Mouse (Mus musculus) embryonic facial prominence, embryonic 10.5 days (tissue): ENCODE data around the gene Cyth3. TPM values are rescaled to one million over a fixed set of nuclear protein-coding genes. Genes with fewer than 3 reads are reported as not detected.

Source experiments
- DNase-seq: peaks from one replicate; pipeline ENCODE4 v3.0.0-alpha.2; 2017; ENCODE audit warnings: low spot score
- H3K27ac ChIP-seq: fragments of 300-500 bp; sonication (generic); replicated peaks from 2 replicates; pipeline ENCODE4 v1.5.1; 2016; ENCODE audit warnings: mild to moderate bottlenecking
- H3K27me3 ChIP-seq: fragments of 300-500 bp; sonication (generic); replicated peaks from 2 replicates; pipeline ENCODE4 v1.6.1; 2016; ENCODE audit warnings: low read depth, mild to moderate bottlenecking; ENCODE audit not compliant: poor library complexity, severe bottlenecking
- H3K36me3 ChIP-seq: fragments of 300-500 bp; sonication (generic); replicated peaks from 2 replicates; pipeline ENCODE4 v1.6.1; 2016; ENCODE audit warnings: mild to moderate bottlenecking, moderate library complexity
- H3K4me1 ChIP-seq: fragments of 300-500 bp; sonication (generic); 2 replicates; pipeline ENCODE4 v1.6.1; 2016
- H3K4me3 ChIP-seq: fragments of 300-500 bp; sonication (generic); 2 replicates; pipeline ENCODE4 v1.5.1; 2016; ENCODE audit warnings: mild to moderate bottlenecking, moderate library complexity
- H3K9me3 ChIP-seq: fragments of 300-500 bp; sonication (generic); 2 replicates; pipeline ENCODE4 v1.6.1; 2016; ENCODE audit warnings: mild to moderate bottlenecking
- WGBS: fragments of 180-500 bp; shearing (Covaris S2); methylation state at CpG from one replicate; pipeline ENCODE4 v1.1.7; 2016; 5-methylcytosine and 5-hydroxymethylcytosine counted together
- polyA plus RNA-seq: library from polyadenylated mRNA; unstranded; fragments of >200 nt; fragmentation: Nextera tagmentation; extraction: Ambion mirVana; gene quantifications from 2 replicates; pipeline ENCODE4 v1.2.1, GENCODE M21; 2016

Gene Cyth3
- polyA plus RNA-seq, 1 experiment from 2014 or later: 48.1 TPM

DNA sequence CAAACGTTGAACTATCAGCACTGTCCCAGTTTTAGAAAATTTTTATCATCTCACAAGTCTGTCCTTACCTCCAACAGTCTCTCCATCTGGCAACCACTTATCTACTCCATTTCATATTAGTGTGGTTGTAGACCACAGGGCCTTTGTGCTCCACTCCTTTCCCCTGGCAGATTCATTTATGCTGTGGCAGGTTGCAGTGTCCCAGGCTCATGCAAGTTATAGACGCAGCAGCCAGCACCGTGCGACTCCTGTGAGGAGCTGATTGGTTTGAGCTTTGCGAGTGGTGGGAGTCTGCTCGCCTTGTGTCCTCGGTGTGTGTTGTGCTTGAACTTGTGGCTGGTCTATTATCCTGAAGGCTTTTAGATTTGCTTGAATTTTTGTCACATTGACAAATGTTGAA, 17.6 kb downstream of the Cyth3 start:
- peaks cover 91% of the 10 kb centered on the region for H3K4me1 ChIP-seq

DNA sequence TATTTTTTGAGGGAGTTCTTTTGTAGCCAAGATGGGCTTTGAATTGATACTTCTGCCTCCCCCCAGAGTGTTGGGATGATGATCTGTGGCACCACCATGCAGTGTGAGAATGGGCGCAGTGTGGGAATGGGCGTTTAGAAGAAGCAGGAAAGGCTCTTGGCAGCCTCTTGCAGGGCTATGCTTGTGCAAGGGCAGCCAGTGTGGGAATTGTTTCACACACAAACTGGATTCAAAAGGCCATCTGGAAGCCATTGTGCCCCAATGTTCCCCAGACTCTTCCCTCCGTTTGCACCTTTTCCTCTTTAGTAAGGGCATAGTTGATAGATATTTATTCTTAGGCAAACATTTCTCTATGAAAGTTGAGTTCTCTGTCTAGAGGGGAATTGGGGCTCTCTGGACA, 19.3 kb downstream of the Cyth3 start:
- no peak for DNase-seq
- H3K36me3 ChIP-seq: 0 out of 2 replicates have a peak, but pooled peaks cover 3% of the 10 kb centered on the region
- H3K4me3 ChIP-seq: no peak overlapping the region
- H3K27ac ChIP-seq: peak overlapping the region; percentile 74
- 57% methylated on average over 3 of the region's 3 CpGs for WGBS
- H3K9me3 ChIP-seq: no peaks in the 10 kb centered on the region
- peaks cover 80% of the 10 kb centered on the region for H3K4me1 ChIP-seq
- H3K27me3 ChIP-seq: no peaks in the 10 kb centered on the region

More for the DNA sequence above, 17.6 kb downstream of the Cyth3 start:
- 0 out of 2 replicates have a peak, but pooled peaks cover 3% of the 10 kb centered on the region for H3K36me3 ChIP-seq
- H3K27ac ChIP-seq: peak overlapping the region; percentile 81; the same call in 1 of the 2 replicates
- 78% methylated on average over 7 of the region's 7 CpGs for WGBS
- H3K4me3 ChIP-seq: no peak overlapping the region
- no peaks in the 10 kb centered on the region for H3K27me3 ChIP-seq
- no peaks in the 10 kb centered on the region for H3K9me3 ChIP-seq
- DNase-seq: no peak

DNA sequence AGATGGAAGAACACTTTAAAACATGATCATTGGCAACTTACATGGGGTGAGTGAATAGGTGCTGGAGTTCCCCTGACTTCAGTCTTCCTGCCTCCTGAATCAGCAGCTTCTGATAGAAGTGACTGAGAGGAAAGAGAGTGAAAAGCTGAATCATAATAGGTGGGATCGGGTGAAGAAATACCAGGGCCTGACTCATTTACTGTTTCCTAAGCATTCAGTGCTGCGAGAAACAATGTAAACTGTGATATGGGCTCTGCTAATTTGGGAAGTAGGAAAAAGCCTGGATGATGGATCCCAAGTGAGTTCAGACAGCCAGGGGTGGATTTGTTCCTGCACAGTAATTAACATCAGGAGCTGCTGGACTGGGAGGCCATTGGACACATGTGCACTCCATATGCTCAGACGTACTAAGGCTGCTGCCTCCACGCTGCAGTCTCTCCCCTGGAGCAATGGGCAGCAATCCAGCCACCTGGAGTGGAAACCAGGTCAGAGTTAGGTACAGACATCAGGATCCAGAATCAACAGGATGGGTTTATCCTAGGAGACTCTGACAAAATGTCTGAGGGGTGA, 20.1 kb downstream of the Cyth3 start:
- H3K4me1 ChIP-seq: peaks cover 71% of the 10 kb centered on the region
- peak overlapping the region; percentile 74 for H3K27ac ChIP-seq
- H3K9me3 ChIP-seq: no peaks in the 10 kb centered on the region
- H3K27me3 ChIP-seq: no peaks in the 10 kb centered on the region
- peak; percentile 75 for DNase-seq
- 36% methylated on average over 4 of the region's 4 CpGs for WGBS
- 0 out of 2 replicates have a peak overlapping the region, but pooled peaks have one; percentile 0 for H3K4me3 ChIP-seq
- H3K36me3 ChIP-seq: 0 out of 2 replicates have a peak, but pooled peaks cover 3% of the 10 kb centered on the region

DNA sequence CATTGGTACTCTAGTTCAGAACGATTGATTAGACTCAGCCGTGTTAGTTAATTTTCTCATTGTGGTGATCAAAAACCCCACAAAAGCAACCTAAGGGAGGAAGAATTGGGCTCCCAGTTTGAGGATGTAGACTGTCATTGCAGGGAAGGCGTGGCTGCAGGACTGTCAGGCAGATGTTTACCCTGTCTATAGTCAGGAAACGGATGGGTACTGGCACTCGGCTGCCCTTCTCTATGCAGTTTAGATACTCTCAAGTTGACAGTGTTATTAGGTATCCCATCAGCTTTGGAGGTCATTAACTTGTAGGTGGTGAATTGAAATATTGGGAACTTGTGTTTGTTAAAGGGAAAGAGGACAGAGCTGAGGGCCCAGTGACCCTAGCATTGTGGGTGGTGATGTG, 23.7 kb downstream of the Cyth3 start:
- DNase-seq: no peak
- WGBS: 75% methylated on average over 5 of the region's 5 CpGs
- no peaks in the 10 kb centered on the region; the same call in 1 of the 2 replicates for H3K9me3 ChIP-seq
- H3K36me3 ChIP-seq: peaks cover 19% of the 10 kb centered on the region
- H3K4me1 ChIP-seq: peaks cover 47% of the 10 kb centered on the region
- H3K27ac ChIP-seq: no peak overlapping the region
- H3K4me3 ChIP-seq: no peak overlapping the region
- no peaks in the 10 kb centered on the region for H3K27me3 ChIP-seq

DNA sequence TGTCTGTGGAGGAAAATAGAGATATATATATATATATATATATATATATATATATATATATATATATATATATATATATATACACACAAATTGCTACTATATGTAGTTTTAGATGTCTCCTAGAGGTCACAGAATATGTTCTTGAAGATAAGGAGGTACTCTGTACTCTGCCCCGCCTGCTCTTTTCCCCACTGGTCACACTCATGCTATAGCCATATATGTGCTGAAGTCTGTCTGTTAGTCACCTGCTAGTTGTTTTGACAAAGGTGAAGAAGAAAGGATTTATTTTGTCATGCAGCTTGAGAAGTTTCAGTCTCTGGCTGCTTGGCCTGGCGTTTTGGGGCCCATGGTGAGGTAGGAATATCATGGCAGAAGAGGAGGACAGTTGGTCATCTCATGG, 25.2 kb downstream of the Cyth3 start:
- H3K27ac ChIP-seq: no peak overlapping the region
- 86% methylated on average over 2 of the region's 2 CpGs for WGBS
- no peak for DNase-seq
- no peak overlapping the region for H3K4me3 ChIP-seq
- peaks cover 19% of the 10 kb centered on the region for H3K36me3 ChIP-seq
- H3K27me3 ChIP-seq: no peaks in the 10 kb centered on the region
- H3K4me1 ChIP-seq: peaks cover 44% of the 10 kb centered on the region
- no peaks in the 10 kb centered on the region; the same call in 1 of the 2 replicates for H3K9me3 ChIP-seq

DNA sequence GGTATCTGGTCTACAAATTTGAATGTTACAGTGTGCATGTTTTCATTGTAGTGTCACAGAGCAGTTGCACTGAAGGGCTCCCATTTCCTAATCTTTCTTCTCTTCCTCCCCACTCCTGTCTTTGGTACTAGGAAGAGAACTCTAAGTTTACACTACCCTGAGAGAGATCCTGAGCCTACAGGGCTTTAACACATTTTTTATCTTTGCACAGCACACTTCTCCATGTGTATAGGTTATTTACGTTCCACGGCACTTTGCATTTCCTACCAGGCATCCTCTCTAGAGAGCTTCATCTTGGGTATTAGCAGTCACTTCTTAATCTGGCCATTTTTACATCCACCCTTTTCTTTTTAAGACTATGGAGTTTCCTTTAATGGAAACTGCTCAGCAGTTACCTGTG, 25.8 kb downstream of the Cyth3 start:
- Histone ChIP-seq H3K4me1 (peaks cover 45% of the 10 kb centered on the region), H3K4me3 (no peak overlapping the region), H3K9me3 (no peaks in the 10 kb centered on the region; the same call in 1 of the 2 replicates), H3K36me3 (peaks cover 19% of the 10 kb centered on the region), H3K27me3 (no peaks in the 10 kb centered on the region), H3K27ac (no peak overlapping the region)
- no peak for DNase-seq
- 81% methylated on average over 2 of the region's 2 CpGs for WGBS

DNA sequence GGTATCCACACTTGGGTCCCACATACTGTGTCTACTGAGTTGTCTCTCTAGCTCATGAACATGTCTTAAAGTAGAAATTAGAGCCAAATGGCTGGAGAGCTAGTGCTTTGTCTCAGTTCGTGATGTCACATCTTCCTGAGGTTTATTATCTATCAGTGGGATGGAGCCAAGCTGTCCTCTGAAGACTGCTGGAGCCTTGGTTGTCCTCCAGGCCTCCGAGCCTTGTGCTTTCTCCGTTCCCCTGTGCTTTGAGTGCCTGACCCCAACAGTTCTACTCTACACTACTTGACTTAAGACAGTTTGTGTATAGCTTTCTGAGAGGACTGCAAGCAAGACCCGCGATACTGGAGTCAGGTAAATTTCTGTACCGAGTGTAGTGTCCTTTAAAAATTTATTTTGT, 26.9 kb downstream of the Cyth3 start:
- DNase-seq: no peak
- Histone ChIP-seq H3K4me3 (no peak overlapping the region), H3K4me1 (peaks cover 50% of the 10 kb centered on the region), H3K9me3 (no peaks in the 10 kb centered on the region; the same call in 1 of the 2 replicates), H3K27me3 (no peaks in the 10 kb centered on the region), H3K36me3 (peaks cover 16% of the 10 kb centered on the region), H3K27ac (no peak overlapping the region)
- WGBS: 92% methylated on average over 6 of the region's 6 CpGs

DNA sequence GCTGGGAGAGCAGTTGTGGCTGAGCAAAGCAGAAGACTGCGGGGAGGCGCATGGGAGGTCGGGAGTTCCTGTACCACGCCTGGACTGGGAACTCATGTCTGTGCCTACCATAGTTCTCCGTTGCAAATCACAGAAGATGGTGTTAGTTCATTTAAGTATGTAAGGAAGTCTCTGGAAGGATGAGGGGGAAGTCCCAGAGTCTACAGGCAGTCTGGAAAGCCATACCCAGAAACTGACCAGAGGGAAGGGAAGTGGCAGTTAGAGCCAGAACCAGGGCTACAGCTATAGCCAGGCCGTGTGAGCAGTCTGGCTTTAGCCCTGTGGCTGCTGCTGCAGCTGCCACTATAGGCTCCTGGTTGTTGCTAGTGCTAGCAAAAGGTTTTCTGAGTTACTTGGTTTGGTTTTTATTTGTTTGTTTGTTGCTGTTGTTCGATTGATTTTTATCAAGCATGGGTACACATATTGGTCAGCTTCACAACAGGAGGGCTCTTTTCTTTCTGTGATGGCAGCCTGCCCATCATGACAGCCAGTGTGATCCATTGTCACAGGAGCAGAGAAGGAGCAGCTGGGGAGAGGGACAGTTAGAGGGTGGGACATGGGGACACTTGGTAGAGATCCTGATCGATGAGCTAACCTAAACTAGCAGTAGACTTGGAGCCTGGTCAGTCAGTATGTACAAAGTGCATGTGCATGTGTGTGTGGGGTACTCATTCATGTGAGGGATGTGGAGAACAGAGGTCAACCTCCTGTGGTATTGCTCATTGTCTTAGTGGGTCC, 29.8 kb downstream of the Cyth3 start:
- WGBS: 79% methylated on average over 8 of the region's 8 CpGs
- H3K27ac ChIP-seq: peak overlapping the region; percentile 26
- no peak overlapping the region for H3K4me3 ChIP-seq
- H3K36me3 ChIP-seq: peaks cover 16% of the 10 kb centered on the region
- H3K27me3 ChIP-seq: no peaks in the 10 kb centered on the region
- H3K4me1 ChIP-seq: peaks cover 69% of the 10 kb centered on the region
- H3K9me3 ChIP-seq: no peaks in the 10 kb centered on the region; the same call in 1 of the 2 replicates
- no peak for DNase-seq

DNA sequence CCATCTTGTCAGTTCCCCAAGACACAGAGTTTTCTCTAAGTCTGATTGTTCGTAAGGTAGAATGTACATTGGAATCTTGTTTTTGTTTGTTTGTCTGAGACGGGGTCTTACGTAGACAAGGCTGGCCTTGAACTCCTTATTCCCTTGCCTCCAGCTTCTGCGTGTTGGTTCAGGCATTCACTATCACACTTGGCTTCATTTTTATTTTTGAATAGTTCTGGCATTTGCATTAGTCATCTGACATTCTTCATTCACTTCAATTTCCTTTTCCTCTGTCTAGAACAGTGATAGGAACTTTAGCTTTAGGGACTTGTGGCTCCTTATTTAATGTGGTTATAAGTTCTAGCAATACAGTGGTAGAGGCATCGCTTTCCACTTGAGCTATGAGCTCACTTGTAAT, 31.2 kb downstream of the Cyth3 start:
- Histone ChIP-seq H3K27me3 (no peaks in the 10 kb centered on the region), H3K27ac (no peak overlapping the region), H3K9me3 (no peaks in the 10 kb centered on the region; the same call in 1 of the 2 replicates), H3K4me1 (peaks cover 76% of the 10 kb centered on the region), H3K36me3 (peaks cover 16% of the 10 kb centered on the region), H3K4me3 (no peak overlapping the region)
- DNase-seq: no peak
- 89% methylated on average over 5 of the region's 5 CpGs for WGBS

DNA sequence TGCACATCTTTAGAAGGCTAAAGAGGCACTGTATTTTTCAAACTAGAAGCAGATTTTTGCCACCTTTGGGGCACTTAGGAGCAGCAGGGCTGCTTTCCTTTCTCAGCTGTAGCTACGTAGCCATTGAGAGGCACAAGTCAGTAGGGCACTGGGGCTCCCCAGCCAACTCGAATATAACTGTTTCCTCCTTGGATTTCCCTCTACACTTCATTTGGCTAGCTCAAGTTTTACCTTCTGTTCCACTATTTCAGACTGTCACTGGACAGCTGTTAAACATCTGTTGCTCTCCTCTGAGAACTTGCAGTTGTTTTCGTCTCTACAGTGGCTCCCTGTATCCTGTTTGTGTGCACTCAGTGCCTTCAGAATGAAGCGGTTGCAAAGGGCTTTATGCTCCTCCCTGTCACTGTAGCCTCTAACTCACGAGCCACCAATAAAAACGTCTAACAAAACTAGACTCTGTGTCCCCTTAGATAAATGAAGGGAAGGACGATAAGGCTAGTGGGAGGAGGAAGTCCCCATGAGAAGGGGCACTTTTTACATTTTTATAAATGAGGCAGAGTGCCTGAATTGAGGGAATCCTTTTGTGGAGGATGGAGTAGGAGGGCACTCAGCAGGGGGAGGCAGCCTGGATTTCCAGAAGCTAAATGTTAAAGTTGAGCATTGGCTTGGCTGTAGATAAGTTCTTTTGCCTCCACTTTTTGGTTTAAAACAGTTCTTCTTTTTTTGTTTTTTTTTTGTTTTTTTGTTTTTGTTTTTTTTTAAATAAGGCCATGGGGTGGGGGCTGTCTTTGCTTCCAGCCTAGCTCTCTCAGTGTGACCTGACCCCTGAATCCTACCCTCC, 32.6 kb downstream of the Cyth3 start:
- H3K4me3 ChIP-seq: no peak overlapping the region
- H3K27ac ChIP-seq: peak overlapping the region; percentile 86
- 13% methylated on average over 7 of the region's 7 CpGs for whole genome bisulfite sequencing
- H3K4me1 ChIP-seq: peaks cover 80% of the 10 kb centered on the region
- H3K9me3 ChIP-seq: no peaks in the 10 kb centered on the region; the same call in 1 of the 2 replicates
- H3K36me3 ChIP-seq: peaks cover 11% of the 10 kb centered on the region
- no peaks in the 10 kb centered on the region for H3K27me3 ChIP-seq
- peak; percentile 36 for DNase-seq

DNA sequence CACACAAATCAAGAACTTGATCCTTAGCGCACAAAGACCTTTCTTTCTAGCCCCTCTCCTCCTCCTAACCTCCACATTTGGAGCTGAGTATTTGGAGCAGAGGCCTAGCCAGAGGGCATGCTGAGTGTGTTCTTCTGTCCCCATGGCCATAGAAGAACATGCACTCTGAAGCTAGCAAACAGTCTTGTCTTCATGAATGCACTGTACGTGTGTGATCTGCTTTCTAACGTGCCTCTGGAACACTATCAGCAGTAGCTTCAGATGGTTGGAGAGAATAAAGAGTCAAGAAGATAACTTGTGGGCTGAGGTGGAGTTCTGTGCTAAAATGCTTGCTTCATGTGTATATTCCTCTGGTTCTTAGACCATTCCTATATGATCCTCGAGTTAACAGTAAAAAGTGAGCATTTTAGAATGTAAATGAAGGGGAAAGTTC, 33.3 kb downstream of the Cyth3 start:
- 50% methylated on average over 4 of the region's 4 CpGs for WGBS
- no peak for DNase-seq
- peaks cover 4% of the 10 kb centered on the region for H3K36me3 ChIP-seq
- peak overlapping the region; percentile 86 for H3K27ac ChIP-seq
- H3K4me1 ChIP-seq: peaks cover 85% of the 10 kb centered on the region
- no peaks in the 10 kb centered on the region for H3K27me3 ChIP-seq
- no peaks in the 10 kb centered on the region; the same call in 1 of the 2 replicates for H3K9me3 ChIP-seq
- no peak overlapping the region for H3K4me3 ChIP-seq

DNA sequence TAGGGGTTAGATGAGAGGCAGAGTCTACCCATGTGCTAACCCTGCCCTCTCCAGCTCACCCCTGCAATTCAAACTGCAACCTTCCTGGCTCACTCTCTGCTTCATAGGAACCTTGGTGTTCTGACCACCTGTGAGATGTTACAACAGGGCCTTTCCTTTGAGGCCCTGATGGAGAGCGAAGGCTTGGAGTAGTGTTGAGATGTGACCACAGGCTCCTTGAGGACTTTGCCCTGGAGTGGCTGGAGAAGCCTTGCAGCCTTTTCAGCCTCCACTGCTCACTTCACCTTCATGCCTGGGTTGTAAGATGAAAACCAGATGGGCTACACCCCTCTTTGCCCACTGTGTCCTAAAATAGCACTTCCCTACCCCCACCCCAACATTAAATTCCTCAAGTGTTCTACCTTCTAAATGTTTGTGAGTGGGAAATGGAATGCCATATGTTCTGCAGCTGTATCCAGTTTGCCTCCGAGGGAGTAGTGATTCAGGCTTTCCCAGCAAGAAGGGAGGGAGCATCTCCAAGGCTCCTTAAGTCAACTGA, 34.5 kb downstream of the Cyth3 start:
- Histone ChIP-seq H3K4me1 (peaks cover 81% of the 10 kb centered on the region), H3K4me3 (peak overlapping the region; percentile 27; the same call in 1 of the 2 replicates), H3K27ac (peak overlapping the region; percentile 86), H3K27me3 (no peaks in the 10 kb centered on the region), H3K36me3 (no peaks in the 10 kb centered on the region), H3K9me3 (no peaks in the 10 kb centered on the region)
- WGBS: 41% methylated on average over 2 of the region's 2 CpGs
- peak; percentile 57 for DNase-seq
